Mouse (Mus musculus) megakaryocyte, embryonic 14.5 days (primary cell): ENCODE results near the gene Atad1.

ENCODE experiments used
- FLI1 ChIP-seq: IDR thresholded peaks from 2 replicates; pipeline ENCODE4 v1.6.1; 2012; ENCODE audit warnings: low read length, inconsistent platforms, mixed read lengths
- GATA1 ChIP-seq: IDR thresholded peaks from 3 replicates; pipeline ENCODE4 v1.6.1; 2012; ENCODE audit warnings: mixed read lengths, low read length, inconsistent platforms, borderline replicate concordance

DNA sequence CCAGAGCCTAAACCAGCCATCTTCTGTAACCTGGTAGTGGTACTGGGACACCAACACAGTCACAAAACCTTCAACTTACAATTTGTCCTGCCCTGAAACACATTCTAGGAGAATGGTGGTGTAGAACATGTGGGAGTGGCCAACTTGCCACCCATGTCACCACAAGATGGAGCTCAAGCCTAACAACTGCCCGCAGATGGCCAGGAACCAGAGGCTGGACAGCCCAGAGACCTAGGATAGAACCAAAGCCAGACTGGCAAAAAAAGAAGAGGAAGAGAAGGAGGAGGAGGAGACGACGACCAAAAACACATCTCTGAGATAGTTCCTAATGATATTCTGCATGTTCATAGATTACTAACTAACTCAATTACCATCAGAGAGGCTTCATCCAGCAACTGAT lies 24.4 kb downstream of the Atad1 start:
- TF ChIP-seq GATA1 = no peak
- no peak for TF ChIP-seq FLI1
